Mouse (Mus musculus) gastrocnemius, postnatal 14 days (tissue): Measurements from ENCODE around the gene Phyhipl. TPM values are rescaled to one million over a fixed set of nuclear protein-coding genes. Genes with fewer than 3 reads are reported as not detected.

Experiments
- DNase-seq: peaks from one replicate; pipeline ENCODE4 v3.0.0; 2021; ENCODE audit warnings: mixed read lengths
- intact Hi-C: fragments of 180-260 bp; cut with DNase I; formaldehyde crosslinking; loops from one replicate; pipeline ENCODE4 v1.15.1; 2025; ENCODE audit warnings: low total_unique reads
- long read RNA-seq, 2 experiments: library from polyadenylated mRNA; stranded (forward); transcript quantifications; one replicate each; pipeline ENCODE4 v2.0.0; 2021
- total RNA-seq, 2 experiments: library from RNA; stranded (reverse); gene quantifications; 2 replicates each; pipeline ENCODE4 v1.2.3; 2021

Gene Phyhipl
- total RNA-seq: under 1 TPM; 0.10 to 0.27 TPM
- long read RNA-seq, experiment 1: 0 reads
- long read RNA-seq, experiment 2, partial matches to known transcripts: 0 of 1 reads
- long read RNA-seq, experiment 2, other reads (novel, unspliced or antisense): 0 of 1 reads

DNA sequence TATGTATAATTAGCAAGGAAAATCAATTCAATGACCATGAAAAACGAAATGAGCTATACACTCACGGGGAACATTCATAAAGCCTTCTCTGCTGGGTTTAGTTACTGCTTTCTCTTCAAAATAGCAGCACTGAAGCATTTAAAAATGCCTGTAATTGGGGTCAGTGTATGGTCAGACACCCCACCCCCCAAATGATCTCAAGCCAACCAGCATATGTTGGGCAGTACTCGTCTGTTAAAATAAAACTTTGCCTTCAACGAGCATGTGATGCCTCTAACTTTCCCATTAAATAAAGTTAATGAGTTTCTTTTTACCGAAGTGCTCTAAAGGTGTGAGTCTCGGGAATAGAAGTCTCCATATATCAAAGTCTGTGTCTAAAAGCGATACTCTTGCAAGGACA lies at the start of gene Phyhipl:
Phyhipl (minus strand) TSS at position 138 of the 400 bp plus-strand sequence.
- intact Hi-C loops: no loop called here
- no peak for DNase-seq

DNA sequence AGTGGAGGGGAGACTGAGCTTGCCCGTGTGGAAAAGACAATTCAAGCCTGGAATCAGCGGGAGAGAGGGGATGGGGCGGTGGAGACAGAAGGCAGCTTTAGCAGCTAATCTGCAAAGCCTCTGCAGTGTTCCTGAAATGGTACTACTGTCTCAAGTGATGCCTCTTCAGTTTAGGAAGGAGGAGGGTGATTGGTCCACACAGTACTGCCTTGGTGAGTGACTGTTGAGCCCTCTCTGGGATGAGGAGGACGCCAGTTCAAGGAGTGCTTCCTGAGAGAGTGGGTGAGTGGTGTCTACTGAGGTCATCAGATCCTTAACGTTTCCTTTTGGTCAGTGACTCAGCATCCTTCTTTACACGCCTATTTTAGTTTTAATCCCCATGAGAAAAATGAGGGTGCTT lies 47.4 kb upstream of the Phyhipl start:
- no peak for DNase-seq
- intact Hi-C loops: no loop called here

DNA sequence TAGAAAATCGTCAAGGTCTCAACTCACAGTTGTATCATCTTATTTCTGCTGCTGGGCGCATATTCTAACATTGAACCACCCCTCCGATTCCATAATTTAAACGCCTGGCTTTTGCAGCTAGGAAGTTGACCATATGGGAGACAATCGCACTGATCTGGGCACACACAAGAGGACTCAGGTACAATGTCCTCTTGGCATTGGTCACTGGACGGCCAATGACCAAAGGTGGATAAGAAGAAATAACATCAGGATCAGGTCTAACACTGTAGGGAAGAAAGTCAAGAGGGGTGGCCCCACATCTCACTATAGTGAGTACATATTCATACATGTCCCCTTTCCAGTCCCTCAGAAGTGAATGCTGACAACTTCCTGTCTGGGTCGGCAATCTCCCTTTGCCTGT lies 43.8 kb upstream of the Phyhipl start:
- intact Hi-C loops: no loop called here
- no peak for DNase-seq

DNA sequence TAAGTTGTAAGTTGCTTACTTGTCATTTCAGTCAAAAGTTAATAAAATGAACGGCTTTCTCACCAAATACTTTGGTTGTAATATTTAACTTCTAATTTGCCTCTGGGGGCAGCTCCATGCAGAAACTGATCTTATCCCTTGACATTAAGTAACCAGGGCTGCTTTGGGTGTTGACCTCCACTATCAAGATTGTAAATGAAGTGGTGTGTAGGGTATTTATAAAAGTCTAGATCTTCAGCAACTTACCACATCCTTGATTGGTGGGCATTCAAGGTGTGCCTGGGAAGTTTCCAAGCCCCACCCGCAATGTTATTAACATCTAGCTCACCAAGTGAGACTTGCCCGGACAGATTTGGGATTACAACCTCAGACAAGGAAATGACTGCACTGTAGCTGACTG lies 42.2 kb upstream of the Phyhipl start:
- DNase-seq: no peak
- intact Hi-C loops: no loop called here

DNA sequence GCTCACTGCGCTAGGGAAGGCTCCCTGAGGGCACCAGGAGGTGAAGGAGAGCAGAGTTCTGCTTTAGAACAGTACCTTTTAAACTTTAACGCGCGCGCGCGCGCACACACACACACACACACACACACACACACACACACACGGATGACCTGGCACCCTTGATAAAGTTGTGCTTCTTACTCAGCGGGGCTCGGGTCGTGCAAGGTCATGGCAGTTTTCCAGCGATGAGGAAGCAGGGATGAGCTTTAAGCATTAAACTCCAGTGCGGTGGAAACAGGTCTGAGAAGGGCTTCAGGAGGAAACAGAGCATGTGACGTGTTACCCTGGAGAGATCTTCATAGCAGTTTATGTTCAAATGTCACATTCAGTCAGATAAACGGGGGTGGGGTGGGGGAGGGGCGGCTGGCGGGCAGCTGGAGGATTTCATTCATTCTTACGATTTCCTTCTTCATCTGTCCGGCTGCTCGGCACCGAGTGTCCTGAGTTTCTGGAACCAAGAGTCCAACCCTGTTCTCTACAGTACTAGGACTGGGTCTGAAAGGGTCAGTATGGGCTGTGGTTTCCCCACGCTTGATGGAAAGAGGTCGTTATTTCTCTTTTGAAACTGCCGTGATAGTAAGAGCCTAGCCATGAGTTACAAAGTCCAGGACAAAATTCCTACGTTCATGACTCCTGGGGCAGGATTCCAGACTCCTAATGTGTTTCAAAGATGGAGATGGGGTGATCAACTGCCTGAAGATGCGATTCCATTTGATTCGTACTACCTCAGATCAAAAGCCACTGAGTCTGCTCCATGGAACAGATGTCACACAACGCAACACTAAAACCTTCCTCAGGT lies 41.2 kb upstream of the Phyhipl start:
- intact Hi-C loops: no loop called here
- peak; percentile 10 for DNase-seq

DNA sequence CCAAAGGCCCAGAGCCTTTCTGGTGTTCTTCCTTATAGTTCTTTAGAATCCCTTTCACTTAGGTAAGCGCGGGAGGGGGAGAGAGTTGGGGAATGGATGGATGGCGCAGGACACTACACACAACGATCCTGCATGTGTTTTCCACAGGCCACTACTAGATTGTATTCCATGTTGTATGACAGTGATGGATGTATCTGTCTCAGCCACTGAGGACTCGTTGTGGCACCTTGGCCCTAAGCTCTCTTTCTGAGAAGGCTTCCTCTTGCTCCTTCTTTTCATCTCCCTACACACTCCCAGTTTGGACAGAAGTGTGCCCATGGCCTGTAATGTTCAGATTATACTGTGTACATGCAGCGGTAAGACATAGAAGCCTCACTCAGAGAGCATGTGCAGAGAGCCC lies 33.6 kb upstream of the Phyhipl start:
- intact Hi-C loops: no loop called here
- DNase-seq: no peak

DNA sequence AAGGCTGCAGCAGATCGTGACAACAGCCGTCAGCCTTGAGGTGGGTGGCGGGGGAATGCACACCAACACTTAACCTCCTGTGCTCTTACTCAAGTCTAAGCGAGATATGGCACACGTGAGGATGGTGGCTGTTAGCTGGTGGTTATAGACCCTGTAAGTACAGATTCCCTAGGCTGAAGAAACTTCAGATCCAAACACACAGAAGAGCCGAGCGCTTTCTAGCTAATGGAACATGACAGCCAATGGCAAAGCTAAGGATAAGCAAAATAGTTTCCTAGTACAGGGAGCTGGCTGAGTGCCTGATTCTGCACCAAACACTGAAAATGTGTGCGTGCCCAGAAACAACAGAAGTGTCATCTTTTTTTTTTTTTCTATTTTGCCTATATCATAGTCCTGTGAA lies 33.1 kb upstream of the Phyhipl start:
- intact Hi-C loops: no loop called here
- DNase-seq: no peak

DNA sequence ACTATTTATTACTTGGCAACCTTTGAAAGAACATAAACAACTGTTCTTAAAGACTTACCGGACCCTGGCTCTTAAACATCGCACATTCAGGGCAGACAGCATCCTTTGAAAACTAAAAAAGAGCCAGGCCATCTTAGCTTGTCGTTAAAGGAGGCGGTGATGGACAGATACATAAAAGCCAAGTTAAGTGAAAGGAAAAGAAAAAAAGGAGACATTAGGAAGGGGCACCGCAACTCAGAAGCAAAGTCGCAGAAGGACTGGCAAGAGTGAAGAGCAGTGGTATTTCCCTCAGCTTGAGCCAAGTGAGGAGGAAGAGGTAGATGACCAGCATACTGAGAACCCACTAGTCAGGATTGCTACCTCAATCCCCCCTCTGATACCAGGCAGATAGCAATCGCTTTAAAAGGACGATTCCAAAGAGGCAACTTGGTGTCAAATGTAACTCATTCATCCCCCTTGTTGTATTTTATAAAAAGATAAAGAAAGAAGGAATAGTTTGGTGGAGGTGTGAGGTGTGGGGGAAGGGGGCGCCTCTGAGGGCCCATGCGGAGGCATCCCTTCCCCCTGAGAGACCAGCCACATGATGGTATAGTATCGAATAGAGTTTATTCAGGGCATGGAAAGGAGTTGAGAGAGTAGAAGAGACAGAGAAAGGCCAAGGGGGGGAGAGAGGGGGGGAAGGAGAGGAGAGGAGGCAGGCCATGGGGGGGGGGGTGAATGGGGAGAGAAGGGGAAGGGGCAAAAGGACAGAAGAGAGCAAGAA lies 31.4 kb upstream of the Phyhipl start:
- DNase-seq: no peak
- intact Hi-C loops: no loop called here

DNA sequence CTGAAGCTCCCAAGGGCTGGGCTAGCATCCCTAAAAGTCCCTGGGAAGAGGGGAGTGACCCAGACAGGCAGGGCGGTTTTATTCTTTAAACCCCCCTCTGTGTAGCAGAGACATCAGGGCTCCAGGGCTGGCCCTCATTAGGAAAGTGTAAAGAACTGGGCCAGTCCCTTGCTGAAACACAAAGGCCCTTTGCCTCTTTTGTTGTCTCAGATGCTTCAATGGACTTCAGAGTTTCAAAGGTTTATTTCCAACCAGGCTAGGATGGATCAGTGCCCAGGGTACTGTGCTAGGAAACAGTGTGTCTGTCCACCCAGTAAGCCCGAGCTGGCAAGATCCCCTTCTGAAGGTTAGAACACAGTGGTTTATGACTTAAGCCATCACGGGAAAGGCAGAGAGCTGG lies 30.7 kb upstream of the Phyhipl start:
- intact Hi-C loops: no loop called here
- DNase-seq: no peak

DNA sequence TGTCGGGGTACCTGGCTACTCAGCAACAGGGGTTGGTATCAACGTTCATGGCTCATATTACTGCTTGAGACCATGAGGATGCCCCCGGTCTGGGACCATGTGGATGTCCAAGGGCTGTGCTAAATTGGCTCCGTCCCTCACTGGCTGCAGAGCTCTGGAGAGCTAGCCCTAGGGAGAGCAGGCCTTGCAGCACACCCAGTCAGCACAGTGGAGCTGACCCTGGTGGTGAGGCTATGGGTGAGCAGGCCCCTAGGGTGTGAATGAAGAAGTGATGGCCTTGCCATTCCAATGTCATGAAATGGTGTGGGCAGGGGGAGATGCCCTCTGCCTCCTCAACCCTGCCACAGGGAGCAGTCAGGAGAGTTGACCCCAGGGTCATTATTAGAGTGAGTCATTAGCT lies 27.7 kb upstream of the Phyhipl start:
- intact Hi-C loops: no loop called here
- no peak for DNase-seq

DNA sequence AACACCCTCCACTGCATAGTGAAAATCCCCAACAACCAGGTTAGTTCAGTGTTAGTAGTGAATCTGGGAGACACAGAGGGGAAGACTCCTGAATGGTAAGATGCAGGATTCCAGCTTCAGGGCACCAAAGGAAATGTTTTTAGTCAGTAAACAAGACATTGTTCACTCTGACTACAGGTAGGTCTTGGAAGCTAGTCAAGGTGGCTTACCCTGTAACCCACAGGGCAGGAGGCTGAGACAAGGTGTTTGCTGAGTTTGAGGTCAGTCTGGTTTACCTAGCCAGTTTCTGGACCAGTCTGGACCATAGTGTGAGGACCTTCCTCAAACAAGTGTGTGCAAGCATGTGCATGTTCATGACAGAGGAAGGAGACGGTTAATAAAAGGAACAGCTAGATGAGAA lies 22.2 kb upstream of the Phyhipl start:
- intact Hi-C loops: no loop called here
- DNase-seq: no peak

DNA sequence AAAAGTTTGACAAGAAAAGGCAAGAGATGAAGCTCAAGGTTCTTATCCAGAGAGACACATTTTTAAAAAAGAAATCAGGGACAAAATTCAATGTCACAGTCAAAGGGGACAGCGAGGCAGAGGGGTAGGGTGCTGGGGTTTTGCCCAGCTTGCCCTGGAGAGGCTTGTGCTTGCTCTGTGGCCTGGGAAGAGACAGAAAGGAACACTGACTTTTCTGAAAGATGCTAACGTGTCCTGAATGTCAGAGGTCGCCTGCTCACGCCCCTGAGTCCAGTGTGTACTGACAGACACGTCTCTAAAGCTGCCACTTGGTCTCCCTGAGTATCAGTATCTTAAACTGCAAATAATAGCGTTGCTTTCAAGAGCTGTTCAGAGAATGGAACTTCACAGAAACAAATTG lies 507 bp upstream of the Phyhipl start:
- intact Hi-C loops: no loop called here
- DNase-seq: no peak

DNA sequence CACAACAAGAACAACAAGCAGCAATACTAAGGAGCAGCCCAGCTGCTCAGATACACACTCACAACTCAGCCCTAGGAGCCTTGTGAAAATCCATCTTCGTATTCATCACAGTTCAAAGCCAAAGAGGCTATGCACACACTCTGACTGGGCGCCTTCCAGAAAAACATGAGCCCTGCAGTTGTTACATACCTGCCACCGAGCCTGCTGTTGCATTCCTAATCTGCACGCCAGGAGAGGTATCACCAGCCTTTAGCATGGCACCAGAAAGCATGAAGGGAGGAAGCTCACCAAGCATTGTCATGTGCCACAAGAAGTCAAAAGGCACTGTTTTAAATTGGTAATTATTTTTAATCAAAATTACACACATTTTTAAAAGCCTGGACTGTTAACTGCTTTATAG lies 1.1 kb downstream of the Phyhipl start:
- intact Hi-C loops: no loop called here
- no peak for DNase-seq

DNA sequence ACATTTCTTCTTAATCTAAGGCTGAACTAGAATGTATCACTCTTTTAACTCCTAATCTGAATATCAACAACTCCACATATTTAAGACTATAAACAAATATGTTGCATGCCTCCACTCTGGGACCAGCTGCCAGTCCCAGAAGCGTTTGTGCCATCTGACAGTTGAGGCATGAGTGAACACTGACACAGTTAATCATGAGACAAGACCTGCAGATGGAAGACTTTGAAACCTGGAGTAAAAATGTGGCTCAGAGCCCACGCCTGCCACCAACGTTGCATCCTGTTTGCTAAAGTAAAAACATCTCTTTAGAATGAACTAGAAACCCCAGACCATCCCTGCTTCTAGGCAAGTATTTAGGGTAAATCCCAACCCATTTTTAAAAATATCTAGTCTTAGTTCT lies 1.6 kb downstream of the Phyhipl start:
- intact Hi-C loops: no loop called here
- DNase-seq: no peak

DNA sequence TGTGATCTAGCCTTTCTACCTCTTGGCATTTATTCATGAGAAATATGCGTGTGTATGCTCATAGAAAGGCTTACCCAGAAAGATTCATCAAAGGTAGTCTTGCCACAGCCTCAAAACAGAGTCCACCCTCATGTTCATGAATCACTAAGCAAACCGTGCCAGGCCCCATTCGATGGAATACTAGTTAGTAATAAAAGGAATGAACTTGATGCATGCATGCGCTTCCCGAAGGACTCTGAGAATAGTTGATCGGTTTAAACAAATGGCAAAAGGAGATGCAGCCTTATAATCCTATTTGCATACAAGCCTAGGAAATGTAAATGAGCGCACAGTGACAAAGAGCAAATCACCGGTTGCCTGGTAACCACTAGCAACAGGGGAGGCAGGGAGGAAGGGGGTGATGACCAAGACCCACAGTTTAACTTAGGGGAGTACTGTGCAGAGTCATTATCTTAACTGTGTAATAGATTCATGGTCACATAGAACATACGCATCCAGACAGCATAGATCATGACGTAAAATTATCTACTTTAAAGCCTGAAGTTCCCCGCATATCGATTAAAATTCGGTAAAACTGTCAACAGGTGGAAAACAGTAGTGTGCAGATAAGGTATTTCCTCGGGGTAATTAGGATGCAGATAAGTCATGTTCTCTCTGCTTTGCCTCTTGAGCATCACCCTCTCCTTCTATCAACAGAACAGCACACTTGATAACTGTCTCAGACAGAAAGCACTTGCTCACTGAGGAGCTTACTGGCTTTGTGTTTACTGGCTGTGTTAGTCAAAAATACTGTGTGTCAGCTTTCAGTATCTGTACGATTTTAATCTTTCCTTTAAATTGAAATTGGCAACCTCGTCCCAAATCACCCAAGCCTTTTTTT lies 3.8 kb downstream of the Phyhipl start:
- intact Hi-C loops: no loop called here
- DNase-seq: no peak

DNA sequence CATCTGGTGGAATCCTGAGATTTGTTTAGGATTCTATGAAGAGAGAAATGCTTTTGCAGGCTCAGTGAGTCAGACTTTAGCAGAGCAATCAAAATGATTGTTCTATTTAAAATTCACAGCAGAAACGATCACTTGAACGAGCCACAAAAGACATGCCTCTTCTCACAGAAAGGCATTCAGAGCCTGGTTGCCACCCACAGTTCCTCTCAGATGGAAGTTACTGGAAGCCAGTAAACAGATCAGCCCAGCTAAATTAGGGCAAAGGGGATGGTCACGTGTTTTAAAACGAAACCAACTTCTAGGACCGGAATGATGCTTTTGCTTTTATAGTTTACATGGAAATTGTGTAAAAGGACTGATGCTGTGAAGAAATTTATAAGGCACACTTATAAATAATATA lies 6.9 kb downstream of the Phyhipl start:
- DNase-seq: no peak

DNA sequence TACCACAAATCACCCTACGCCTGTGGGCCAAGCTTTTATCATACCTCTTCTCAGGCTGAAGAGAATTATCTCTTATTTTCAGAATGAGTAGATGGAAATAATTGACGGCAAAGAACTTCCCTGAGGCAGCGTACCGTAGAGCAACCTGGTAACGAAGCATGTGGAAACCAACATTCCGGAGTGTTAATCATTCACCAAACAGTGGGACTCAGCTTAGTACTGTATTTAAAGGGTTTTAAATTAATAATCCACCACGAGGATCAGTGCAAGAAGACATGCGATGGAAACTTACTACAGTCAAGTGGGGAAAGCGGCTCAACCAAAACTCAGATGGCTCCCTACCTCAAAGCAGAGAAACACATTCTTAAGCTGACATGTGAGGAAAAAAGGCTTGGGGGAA lies 12.6 kb downstream of the Phyhipl start:
- no peak for DNase-seq
- intact Hi-C loops: no loop called here

More for the DNA sequence above, 6.9 kb downstream of the Phyhipl start:
- intact Hi-C loops: no loop called here

DNA sequence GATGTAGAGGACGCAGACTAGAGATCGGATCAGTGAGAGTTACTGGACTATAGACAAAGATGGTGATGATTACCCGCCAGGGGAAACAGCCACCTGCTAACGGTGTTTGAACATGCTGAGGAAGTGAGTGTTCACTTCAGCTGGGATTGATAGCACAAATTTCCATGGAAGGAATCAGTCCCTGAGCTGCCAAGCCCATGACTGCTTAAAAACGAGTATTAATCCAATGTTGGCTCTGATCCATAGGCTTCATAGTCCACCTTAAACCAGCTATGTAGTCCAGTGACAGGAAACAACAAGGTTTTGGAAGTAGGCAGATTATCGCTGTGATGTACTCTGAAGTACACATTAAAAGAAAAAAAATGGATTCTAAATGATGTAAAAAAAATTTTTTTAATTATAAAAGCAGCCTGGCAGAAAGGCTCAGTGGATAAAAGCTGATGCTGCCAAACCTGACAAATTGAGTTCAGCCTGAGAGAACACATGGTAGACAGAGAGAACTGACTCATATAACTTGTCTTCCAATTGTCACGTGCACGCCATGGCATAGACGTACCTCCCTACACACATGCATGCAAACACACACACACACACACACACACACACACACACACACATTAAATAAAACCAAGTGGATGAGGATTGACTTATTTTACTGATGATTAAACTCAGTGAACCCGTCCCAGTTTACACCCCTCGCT lies 14.7 kb downstream of the Phyhipl start:
- intact Hi-C loops: no loop called here
- DNase-seq: no peak

DNA sequence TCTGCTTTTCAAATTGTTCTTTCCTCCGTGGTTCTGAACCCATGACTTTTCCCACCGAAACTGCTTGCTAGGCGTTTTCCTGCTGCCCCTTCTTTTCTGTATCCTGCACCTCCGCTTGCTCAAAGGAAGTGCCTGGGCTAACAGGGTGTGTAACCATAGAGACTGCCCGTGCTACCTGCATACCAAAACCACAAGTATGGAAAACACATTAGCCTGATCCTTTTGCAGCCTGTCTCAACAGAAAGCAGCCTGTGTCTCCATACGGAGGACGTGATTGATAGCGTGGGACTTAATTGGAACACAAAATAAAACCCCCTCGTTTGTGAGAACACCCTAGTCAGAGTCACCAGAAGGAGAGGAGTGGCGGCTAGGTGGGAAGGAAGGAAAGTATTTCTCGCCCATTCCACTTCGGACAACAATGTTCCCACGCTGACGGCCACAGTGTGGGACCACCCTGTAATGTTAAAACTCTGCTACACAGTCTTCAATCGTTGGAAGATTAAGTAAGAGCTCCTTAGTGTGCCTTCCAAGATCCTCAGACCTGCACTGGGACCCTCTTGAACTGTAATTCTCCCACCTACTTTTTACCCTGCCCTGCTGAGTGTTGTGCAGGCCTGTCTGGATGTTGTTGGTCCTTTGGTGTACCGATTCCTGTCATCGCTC lies 15.6 kb downstream of the Phyhipl start:
- intact Hi-C loops: no loop called here
- no peak for DNase-seq
